Mouse (Mus musculus): ENCODE results near the gene Olfr875. TPM values are rescaled to one million over a fixed set of nuclear protein-coding genes. Genes with fewer than 3 reads are reported as not detected.

The Olfr875 gene
- polyA plus RNA-seq, 1 experiment from 2014 or later = not detected

Other genes starting within 250 kb of the Olfr875 start
- 47.2 and 50.4 TPM in 2 replicates for gene Esam, start 243.8 kb upstream of the Olfr875 start, polyA plus RNA-seq (2014; fragmentation: Nextera tagmentation; extraction: Ambion mirVana)
- 2.9 and 6.3 TPM in 2 replicates for gene Vsig2, start 232.6 kb upstream of the Olfr875 start, polyA plus RNA-seq (2014; fragmentation: Nextera tagmentation; extraction: Ambion mirVana)
- 2.5 and 3.4 TPM in 2 replicates for gene Nrgn, start 219.0 kb upstream of the Olfr875 start, polyA plus RNA-seq (2014; fragmentation: Nextera tagmentation; extraction: Ambion mirVana)
- gene Siae, start 216.2 kb upstream of the Olfr875 start, polyA plus RNA-seq (2014; fragmentation: Nextera tagmentation; extraction: Ambion mirVana) = 12.2 and 13.0 TPM in 2 replicates
- 4.7 and 4.8 TPM in 2 replicates for gene Spa17, start 158.1 kb upstream of the Olfr875 start, polyA plus RNA-seq (2014; fragmentation: Nextera tagmentation; extraction: Ambion mirVana)
- 166 and 169 TPM in 2 replicates for gene Tbrg1, start 114.5 kb upstream of the Olfr875 start, polyA plus RNA-seq (2014; fragmentation: Nextera tagmentation; extraction: Ambion mirVana)
- not detected in 2 replicates for gene Panx3, start 102.6 kb upstream of the Olfr875 start, polyA plus RNA-seq (2014; fragmentation: Nextera tagmentation; extraction: Ambion mirVana)
- not detected in 2 replicates for gene Olfr160, start 55.6 kb upstream of the Olfr875 start, polyA plus RNA-seq (2014; fragmentation: Nextera tagmentation; extraction: Ambion mirVana)
- gene Olfr874, start 26.8 kb upstream of the Olfr875 start, polyA plus RNA-seq (2014; fragmentation: Nextera tagmentation; extraction: Ambion mirVana) = not detected in 2 replicates
- gene Olfr876, start 31.2 kb downstream of the Olfr875 start, polyA plus RNA-seq (2014; fragmentation: Nextera tagmentation; extraction: Ambion mirVana) = not detected in 2 replicates
- not detected in 2 replicates for gene Olfr877, start 82.4 kb downstream of the Olfr875 start, polyA plus RNA-seq (2014; fragmentation: Nextera tagmentation; extraction: Ambion mirVana)
- gene Olfr145, start 124.9 kb downstream of the Olfr875 start, polyA plus RNA-seq (2014; fragmentation: Nextera tagmentation; extraction: Ambion mirVana) = not detected in 2 replicates
- not detected in 2 replicates for gene Olfr878, start 146.0 kb downstream of the Olfr875 start, polyA plus RNA-seq (2014; fragmentation: Nextera tagmentation; extraction: Ambion mirVana)
- gene Olfr881, start 220.0 kb downstream of the Olfr875 start, polyA plus RNA-seq (2014; fragmentation: Nextera tagmentation; extraction: Ambion mirVana) = not detected in 2 replicates